Mouse (Mus musculus) hematopoietic stem cell, adult 5-6 weeks (primary cell): ENCODE measurements at regions not wholly inside any gene's neighbourhood (a gene's known extent, or its start where the extent isn't known, plus 50 kb on each side); places are given as distances from the start of the nearest gene placed in this dataset.

ENCODE experiments used
- ATAC-seq, 2 experiments: fragments of 125-278 bp in 1 of 2; replicated peaks in 1 of 2; 2 replicates each; pipeline ENCODE4 v1.8.0; 2016 to 2017; ENCODE audit warnings: inconsistent platforms in 2 of 2, mild to moderate bottlenecking in 2 of 2, moderate number of reproducible peaks in 2 of 2, low read depth in 1 of 2, moderate TSS enrichment in 1 of 2; ENCODE audit not compliant: low FRiP score in 2 of 2, poor library complexity in 2 of 2, severe bottlenecking in 2 of 2, insufficient read depth in 1 of 2, low TSS enrichment in 1 of 2

DNA sequence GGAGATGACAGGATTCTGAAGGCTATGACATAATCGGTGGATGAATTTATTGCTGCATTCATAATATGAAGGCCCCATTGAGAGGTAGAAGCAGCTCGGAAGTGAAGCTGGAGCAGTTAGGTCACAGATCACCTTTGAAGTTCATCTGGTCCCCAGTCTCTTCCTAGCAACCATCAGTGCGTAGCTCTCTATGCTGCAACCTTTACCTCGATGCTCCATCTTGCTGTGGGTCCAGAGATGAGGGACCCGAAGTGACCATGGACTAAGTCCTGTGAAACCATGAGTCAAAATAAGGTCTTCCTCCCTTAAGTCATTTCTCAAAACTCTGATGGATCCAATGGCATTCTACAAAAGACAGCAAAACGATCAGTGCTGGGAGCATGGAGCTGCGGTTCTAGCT lies 196.2 kb downstream of the 3100002H09Rik start:
- ATAC-seq: no peak

DNA sequence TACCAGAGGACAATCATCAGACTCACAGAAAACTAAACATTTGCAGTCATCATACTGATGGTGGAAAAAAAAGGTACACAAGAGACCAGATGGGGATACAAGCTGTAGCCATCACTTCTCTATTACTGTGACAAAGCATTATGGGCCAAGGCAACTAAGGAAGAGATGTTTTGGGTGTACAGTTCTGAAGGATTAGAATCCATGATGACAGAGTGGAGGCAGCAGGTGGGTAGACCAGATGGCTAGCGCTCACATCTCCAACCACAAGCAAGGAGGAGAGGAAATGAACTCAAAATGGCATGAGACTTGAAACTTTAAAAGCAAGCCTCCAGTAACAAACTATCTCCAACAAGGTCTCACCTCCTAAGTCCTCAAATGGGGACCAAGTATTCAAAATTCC lies 201.3 kb downstream of the 3100002H09Rik start:
- ATAC-seq: no peak

GRCm38 (mm10) chr4:124402075-124402474 lies 208.5 kb downstream of the 3100002H09Rik start:
- ATAC-seq: no peak

- ATAC-seq: no peak
Observed at GRCm38 (mm10) chr4:124400741-124401140, 209.9 kb downstream of the 3100002H09Rik start.

DNA sequence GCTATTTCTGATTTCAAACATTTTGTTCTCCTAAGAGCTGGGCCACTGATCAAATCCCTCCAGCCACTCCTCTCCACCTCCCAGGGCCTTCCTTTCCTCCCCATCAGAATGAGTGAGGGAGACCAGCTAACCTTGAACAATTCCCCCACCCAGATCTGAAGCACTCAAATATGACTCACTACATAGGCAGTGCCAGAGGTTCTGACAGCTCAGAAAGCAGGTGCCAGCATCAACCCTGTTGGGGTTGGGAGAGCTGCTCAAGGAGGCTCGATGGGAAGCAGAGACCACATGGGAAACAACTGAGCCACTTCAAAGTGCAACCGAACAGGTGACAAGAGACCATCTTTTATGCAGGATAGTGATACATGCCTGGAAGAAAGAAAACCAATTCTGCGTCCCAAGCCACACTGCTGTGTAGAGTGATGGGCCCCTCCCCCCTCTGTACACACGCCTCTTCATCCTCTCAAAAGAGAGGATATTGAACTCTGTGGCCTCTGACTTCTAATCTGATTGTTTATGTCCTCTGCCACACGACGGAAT lies 210.4 kb downstream of the 3100002H09Rik start:
- no peak for ATAC-seq

- ATAC-seq: no peak
Observed at GRCm38 (mm10) chr4:124398354-124398753, 212.2 kb downstream of the 3100002H09Rik start.

DNA sequence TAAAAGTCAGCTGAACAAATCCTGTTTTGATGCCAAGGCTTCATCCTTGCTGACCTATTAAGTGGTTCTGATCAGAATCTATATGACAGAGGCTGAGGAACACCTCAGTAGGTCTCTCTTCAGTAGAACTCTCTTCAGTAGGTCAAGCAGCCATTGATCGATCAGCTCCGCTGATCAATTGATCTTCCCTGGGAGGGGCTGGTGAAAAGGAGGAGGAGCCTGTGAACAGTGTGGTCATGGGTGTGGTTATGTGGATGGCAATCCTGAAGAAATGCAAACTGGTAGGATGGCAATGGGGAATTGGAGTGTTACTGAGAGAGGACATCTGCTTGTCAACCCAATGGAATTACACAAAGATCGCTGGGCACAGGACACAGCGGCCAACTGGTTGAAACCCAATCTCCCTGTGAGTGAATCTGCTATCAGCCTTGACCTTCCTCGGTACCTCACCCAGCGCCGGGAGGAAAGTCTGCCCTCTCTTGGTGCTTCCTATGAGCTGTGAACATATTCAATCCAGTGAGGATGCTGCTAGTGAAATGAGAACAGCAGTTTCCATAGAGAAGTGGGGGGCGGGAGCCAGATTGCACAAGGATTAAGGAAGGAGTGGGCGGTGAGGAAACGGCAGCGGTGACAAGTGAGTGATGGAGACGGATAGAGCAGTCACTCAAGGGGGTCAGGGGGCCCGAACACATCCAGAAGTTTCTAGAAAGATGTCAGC lies 213.9 kb downstream of the 3100002H09Rik start:
- no peak for ATAC-seq

DNA sequence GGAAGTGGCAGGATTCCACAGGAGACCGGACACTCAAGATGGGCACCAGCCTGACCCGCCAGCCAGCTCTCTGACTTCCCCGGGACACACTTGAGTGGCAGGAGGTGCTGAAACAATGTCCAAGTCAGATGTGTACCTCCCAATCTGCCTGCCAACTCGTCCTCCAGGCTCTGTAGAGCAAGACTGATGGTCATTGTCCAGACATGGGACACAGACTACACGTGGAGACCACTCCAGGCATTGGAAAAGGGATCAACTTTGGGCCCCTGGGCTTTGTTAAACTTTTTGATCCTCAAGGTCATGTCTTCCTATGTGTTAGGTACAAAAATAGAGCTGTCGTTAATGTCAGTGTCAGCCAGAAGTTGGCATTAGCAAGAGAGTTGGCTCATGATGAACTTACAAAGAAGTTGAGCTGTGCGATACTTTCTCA lies 214.6 kb downstream of the 3100002H09Rik start:
- no peak for ATAC-seq

DNA sequence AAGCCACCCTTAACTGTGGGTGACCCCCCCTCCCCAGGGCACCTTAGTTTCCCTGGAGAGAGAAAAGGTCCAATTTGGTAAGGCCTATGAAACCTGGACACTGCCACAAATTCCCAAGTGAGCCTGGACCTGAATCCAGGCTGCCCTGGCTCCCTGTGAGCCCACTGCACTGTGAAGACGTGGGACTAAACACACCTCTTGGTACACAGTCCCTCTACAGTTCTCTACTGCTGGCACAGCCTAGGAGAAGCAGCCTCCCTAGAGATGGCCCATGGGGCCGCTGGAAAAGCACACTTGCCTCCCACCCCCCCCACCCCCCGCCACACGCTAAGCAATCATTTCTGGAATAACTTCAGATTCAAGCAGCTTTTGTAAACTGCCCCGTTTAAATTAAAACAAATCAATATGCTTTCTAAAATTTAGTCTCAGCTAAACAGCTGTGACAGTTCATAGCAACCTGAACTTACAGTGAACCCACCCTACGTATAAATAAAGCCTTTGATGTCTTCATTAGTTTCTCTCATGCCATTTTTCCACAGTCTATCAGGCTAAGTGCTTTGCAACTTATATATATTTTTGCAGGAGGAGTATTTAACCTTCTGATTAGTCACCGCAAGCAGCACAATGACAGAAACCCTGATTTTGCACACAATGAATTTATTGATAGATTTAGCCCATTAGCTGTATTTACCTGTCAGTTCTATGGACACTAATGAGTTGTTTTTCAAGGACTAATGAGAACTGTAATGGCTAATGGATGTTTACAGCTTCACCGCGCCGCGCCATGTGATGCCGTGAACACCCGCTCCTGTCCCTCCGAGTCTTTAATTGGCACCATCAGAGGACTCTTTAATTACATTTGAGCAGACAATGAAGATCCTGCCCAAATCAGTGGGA lies 215.3 kb downstream of the 3100002H09Rik start:
- ATAC-seq: no peak

- no peak for ATAC-seq
Observed at GRCm38 (mm10) chr4:124393595-124393994, 217.0 kb downstream of the 3100002H09Rik start.

DNA sequence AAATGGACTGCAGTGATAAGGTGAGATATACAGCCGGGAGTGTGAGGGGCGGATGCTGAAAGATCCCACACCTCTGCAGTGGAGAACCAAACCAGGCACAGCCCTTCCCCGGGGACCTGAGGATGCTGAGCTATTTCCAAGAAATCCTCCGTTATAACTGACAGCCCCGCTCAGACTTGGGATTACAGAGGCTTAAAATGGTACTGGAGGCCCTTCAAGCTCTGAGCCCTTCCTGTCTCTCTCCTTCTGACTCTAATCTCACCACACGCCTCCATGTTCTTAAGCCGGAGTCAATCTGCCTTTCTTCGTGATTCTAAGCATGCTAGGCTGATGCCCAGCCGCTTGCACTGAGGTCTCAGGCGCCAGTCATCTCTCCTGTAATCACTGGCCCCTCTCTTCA lies 221.5 kb downstream of the 3100002H09Rik start:
- no peak for ATAC-seq

GRCm38 (mm10) chr4:124385106-124386055 lies 225.2 kb downstream of the 3100002H09Rik start:
- no peak for ATAC-seq

DNA sequence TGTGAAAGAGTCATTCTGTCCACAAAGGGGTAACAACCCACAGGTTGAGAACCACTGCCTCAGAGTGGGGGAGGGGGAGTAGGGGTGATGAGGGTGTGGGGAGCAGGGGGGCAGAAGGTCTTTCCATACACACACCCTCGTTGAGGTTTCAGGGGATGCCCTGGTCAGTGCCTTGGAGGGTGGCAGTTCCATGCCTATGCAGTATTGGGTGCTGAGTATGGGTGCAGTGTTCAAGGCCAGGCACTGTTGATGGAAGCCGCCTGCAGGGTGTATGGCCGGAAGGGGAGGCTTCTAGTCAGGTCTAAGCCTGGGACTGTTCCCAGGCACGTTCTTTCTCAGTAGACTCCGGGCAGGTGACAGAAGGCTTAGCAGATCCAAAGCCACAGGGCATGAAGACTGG lies 234.1 kb downstream of the 3100002H09Rik start:
- no peak for ATAC-seq

- no peak for ATAC-seq
Observed at GRCm38 (mm10) chr4:124375581-124375980, 235.0 kb downstream of the 3100002H09Rik start.

DNA sequence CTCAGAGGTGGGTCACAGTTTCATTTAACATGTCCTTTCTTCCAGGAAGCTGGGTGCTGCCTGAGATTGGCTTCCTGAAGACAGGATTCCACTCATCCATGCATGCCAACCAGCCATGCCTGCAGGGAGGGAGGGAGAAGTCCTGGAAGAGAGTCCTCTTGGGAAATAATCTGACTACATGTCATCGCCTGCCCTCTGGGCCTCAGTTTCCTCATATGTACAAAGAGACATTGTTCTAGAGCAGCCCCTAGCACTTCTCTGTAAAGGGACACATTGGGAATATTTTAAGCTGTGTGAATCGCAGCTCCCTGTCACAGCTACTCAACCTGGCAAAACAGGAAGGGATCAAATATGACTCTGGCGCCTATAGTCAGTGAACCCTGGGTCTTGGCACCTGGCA lies 241.8 kb downstream of the 3100002H09Rik start:
- no peak for ATAC-seq

DNA sequence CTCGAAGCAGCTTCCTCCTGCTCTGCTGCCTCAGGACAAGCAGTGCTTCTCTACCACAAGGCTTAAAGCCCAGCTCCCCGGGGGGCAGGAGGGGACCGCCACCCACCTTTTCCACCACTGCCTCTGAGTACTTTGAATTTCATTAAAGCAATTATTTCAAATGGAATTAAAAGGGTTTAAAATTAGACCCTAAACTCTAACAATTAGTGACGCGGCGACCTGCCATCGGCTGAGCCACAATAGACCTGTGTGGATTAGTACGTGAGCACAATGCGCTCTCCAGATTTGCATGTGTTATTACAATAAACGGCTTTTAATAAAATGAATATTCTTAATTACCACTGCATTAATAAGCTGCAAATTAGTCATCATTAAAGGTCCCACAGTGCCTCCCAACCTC lies 242.5 kb downstream of the 3100002H09Rik start:
- ATAC-seq: no peak

GRCm38 (mm10) chr4:124360578-124360908 lies 250.1 kb downstream of the 3100002H09Rik start:
- no peak for ATAC-seq
